Mouse (Mus musculus): ENCODE data around the gene Fndc3b. TPM values are rescaled to one million over a fixed set of nuclear protein-coding genes. Genes with fewer than 3 reads are reported as not detected.

Fndc3b gene
- under 1 TPM; 0.28 to 0.51 TPM for polyA plus RNA-seq (2017; shearing (Covaris generic))

DNA sequence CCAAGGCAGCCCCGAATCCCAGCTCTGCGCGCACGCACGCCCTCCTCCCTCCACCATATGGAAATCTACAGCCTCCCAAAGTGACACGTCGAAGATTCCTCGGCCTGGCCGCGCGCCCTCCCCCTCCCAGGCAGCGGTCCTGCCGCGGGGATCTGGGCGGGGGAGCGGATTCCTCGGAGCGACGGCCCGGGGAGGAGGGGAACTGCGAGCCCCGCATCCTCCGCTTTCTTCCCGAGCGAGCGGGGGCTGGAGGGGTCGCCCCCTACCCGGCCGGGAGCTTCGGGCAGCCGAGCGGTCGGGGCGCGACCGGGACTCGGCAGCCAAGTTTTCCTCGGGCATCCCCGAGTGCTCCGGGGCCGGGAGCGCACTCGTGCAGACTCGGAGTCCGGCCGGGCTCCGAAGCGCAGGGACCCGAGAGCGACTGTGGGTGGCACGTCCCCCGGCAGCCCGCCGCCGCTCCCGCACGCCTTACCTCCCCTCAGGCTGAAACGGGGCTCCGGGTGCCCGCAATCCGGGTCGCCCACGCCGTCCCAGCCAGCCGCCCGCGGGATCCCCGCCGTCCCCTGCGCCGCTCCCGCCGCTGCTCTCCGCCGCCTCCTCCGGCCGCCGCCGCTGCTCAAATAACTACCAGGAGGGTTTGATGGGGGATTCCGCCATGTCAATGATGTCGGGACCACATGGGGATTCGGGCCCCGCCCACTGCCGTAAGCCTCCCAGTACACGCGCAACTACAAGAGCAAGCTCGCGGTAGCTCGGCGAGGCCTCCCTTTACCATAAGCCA, at the start of gene Fndc3b:
Fndc3b (minus strand) TSS at position 660 of the 781 bp plus-strand sequence.
- ATAC-seq: peak; percentile 96

GRCm38 (mm10) chr3:27760278-27760677, 49.2 kb upstream of the Fndc3b start:
- ATAC-seq: no peak

DNA sequence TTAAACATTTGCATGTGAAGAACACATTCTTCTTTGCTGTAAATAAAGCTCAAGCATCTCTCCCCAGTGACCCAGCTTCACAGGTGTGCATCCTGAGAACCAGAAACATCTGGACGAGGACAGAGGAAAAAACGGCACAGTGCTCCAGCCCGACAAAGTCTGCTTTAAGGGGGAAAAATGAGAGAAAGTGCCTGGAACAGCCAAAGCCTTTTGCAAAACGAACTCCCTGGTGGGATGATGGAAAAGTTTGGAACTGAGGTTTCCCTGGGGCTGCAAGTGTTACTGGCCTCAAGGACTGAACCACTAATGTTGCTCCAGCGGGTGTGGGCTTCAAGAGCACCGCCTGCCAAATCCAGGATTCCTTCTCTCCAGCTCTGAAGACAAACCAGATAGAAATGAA, 47.9 kb upstream of the Fndc3b start:
- ATAC-seq: no peak

- no peak for ATAC-seq
Measured at GRCm38 (mm10) chr3:27751657-27752056, 40.5 kb upstream of the Fndc3b start.

- ATAC-seq: no peak
Measured at GRCm38 (mm10) chr3:27751156-27751555, 40.0 kb upstream of the Fndc3b start.

DNA sequence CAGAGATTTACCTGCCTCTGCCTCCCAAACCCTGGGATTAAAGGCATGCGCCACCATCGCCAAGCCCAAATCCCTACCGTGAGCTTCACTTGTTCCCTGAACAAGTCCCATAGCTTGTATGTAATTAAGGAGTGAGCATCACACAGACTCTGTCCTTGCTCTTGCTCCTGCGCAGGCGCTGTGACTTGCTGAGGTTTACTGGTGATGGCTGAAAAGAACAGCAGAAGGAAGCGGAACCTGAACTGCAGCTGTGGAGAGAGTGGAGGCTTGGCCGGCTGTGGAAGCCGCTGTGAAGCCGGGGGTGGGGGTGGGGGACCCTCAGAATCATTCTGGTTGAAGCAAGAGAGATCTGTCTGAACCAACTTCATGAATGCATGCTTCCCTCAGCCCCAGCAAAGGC, 34.5 kb upstream of the Fndc3b start:
- no peak for ATAC-seq

GRCm38 (mm10) chr3:27744754-27745153, 33.6 kb upstream of the Fndc3b start:
- no peak for ATAC-seq

DNA sequence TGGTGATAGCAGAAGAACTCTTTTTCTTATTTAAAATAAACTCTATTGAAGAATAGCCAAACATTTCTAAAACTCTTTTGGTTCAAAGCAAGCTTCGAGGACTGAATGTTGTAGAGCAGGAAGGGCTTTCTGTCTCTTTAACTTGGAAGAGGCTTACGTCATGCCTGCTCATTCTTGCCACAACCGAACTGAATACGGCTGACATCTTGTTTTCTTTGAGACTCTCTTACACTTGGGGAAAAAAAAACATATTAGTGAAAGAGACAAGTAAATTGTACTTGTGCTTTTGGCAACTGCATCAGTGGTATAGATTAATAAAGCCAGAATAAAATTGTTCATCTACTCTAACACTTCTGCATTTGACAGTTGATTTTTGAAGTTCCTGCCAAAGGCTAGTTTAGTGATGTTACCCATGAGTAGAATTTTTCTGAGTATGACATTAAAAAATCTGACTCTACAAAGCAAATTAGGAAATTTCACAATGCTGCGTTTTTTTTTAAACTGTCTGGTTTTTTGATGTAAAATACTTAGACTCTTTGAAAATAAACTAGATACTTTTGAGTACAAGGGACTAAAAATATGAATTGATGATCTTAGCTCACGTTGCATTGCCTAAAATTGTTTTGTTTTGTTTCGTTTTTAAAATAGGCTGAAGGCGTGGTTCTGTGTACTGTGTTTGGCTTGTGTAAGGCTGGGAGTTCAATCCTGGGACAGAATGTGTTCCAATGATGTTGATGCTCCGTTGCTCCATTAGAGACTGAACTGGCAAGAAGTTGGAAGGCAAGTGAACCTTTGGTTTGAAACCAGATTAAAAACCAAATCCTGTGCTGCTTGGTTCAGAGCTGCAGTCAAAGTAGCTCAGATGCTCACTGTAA, 32.4 kb upstream of the Fndc3b start:
- no peak for ATAC-seq

- no peak for ATAC-seq
Measured at GRCm38 (mm10) chr3:27742124-27742523, 31.0 kb upstream of the Fndc3b start.

- no peak for ATAC-seq
Measured at GRCm38 (mm10) chr3:27740136-27740535, 29.0 kb upstream of the Fndc3b start.

- ATAC-seq: no peak
Measured at GRCm38 (mm10) chr3:27736180-27736579, 25.1 kb upstream of the Fndc3b start.

DNA sequence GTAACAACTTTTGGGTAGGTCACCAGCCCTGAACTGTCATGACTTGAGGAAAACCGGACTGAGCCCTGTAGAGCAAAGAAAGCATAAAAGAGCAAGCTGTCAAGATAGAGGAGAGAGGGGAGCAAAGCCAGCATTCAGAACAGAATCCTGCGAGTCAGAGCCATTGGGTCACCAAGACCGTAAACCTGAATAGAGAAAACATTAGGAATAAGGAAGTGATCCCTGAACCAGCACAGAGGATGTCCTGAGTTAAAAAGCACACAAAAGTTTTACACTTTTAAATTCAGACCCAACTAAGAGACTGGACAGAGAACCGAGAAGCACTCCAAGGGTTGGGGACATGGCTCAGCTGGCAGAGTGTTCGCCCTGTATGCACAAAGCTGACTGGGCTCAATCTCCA, 24.0 kb upstream of the Fndc3b start:
- ATAC-seq: no peak

GRCm38 (mm10) chr3:27728798-27729782, 18.0 kb upstream of the Fndc3b start:
- ATAC-seq: no peak

DNA sequence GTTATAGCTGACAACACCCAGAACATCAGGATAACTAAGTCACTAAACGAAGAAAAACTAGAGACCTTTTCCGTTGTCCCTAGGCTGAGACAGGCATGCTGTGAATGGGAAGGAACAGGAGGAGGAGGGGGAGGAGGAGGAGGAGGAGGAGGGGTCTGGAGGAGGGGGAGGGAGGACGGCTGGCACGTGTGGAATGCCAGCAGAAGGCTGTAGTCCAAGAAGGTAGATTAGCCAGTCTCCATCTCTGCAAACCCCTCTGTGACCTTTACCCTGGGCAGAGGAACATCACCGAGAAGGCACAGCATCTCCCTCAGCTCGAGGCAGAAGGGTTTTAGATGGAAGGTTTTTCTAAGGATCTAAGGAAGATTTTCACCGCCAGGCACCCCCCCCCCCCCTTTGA, 17.1 kb upstream of the Fndc3b start:
- ATAC-seq: no peak

- no peak for ATAC-seq
Measured at GRCm38 (mm10) chr3:27725752-27726151, 14.6 kb upstream of the Fndc3b start.

DNA sequence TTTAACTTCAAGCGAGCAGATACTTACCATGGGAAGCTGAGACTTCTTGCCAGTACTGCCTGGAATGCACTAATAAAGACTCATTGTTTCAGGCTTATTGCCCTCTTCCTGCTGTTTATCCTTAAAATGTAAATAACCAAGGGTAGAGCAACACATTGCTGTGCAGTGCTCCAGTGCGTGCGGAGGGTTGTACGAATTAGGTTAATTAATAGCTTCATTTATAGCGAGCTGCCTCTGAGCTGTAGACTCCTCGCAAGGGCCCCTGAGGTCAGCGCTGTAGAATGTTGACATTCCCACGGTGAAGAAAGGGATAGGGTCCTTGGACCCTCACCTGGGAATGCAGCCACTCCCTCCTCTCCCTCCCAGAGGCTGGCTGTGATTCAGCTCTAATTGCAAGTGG, 13.1 kb upstream of the Fndc3b start:
- no peak for ATAC-seq

GRCm38 (mm10) chr3:27718829-27719365, 7.8 kb upstream of the Fndc3b start:
- no peak for ATAC-seq

DNA sequence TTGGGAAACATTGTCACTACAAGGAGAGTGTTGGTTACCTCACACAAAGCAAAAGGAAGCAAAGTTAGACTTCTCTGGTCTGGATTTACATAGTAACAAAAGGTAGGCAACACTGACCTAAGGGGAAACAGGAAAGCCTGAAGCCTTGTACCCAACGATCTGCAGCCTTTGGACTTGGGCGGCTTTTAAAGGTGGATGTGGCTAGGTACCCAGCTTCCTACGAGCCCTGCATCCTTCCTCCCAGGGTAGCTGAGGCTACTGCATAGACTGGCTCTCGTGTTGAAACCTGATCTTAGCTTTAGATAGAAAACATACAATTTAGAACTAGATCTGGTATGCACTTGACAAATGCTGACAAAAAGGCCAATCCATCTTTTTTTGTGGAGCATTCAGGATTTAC, 2.9 kb upstream of the Fndc3b start:
- no peak for ATAC-seq

GRCm38 (mm10) chr3:27712421-27712820, 1.3 kb upstream of the Fndc3b start:
- ATAC-seq: no peak

DNA sequence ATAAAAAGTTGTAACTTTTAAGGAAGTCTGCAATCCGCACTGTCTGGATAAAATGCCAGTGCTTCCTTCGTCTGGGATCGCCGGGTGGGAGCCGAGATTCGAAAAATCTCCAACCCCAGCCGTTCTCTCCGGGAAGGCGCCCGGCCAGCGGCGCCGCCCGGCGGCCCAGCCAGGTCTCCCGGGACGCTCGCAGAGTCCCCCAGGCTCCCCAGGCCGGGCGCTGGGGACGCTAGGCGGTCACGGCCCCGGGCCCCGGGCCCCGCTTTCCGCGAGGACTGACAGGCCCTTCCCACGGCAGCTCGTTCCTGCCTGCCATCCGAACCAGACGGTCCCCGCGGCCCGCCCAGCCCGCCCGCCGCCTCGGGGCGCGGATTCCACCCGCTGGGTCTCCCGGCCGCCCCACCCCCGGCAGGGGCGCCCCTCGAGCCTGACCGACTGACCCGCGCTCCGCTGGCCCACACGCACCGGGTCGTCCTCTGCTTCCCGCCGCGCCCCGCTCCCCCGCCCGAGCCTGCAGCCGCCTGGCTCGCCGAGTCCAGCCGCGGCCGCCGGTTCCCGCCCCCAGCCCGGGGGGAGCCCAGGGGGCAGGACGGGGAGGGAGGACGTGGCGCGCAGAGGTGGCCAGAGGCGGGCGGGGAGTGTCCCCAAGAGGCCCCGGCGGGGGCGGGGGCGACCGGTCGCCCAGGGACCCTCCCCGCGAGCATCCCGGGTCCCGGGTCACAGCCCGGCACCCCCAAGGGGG, 1.0 kb downstream of the Fndc3b start:
- ATAC-seq: peak; percentile 9

DNA sequence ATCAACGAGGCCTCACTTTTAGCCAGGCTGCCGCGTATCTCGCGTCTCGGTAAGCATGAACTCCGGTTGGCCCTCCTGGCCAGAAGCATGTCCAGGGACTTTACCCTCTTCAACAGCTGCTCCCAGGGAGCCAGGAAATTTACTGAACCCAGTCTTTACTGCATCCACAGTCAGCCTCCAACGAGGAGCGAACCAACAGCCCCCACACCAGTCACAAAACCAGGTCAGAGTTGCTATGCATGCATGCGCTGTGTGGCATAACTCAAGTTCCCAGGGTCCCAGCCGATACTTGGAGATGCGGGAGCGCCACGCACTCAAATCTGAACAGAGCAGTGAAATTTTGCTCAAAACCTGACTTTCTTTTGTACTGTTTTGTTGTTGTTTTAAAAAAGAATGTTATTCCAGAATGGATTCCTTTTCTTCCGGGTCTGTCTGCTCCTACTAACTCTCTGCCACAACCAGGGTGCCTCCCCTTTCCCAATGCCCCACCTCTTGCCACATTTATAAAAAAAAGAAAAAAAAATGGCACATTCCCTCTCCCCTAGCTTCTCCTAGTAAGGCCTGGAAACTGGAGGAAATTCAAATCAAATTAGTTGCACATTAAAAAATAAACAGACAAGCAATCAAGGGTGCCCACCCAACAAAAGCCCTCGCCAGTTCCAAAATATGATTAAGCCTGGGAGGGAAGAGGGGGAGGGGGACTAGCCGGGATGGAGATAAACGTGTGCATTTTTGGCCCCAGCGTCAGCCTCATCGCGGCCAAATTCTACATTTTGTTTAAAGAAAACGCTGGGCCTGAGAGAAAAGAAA, 1.8 kb downstream of the Fndc3b start:
- ATAC-seq: no peak

Measured in CD4-positive, CD25-positive, alpha-beta regulatory T cell, adult 4 months (primary cell).